Mouse (Mus musculus): Measurements from ENCODE around the gene Gm20388.

Gene Gm20388

DNA sequence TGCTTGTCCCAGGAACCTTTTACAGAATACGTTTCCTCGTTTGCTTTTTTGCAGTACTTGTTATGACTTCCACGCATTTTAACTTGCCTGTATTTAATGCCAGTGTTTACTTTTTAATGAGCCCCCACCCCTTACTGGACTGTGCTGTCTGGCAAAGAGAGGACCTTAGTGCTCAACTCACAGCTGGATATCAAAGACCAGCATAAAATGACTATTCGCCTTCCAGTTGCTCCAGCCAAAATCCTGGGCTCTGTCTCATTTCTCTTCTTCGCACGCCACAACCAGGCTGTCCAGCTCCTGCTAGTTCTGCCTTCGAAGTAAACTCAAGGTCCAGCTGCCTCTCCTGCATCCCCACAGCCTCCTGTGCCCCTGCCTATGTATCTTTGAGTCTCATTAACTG, 932.4 kb downstream of the Gm20388 start:
- DNase-seq (ENCODE audit: low spot score) = no peak

DNA sequence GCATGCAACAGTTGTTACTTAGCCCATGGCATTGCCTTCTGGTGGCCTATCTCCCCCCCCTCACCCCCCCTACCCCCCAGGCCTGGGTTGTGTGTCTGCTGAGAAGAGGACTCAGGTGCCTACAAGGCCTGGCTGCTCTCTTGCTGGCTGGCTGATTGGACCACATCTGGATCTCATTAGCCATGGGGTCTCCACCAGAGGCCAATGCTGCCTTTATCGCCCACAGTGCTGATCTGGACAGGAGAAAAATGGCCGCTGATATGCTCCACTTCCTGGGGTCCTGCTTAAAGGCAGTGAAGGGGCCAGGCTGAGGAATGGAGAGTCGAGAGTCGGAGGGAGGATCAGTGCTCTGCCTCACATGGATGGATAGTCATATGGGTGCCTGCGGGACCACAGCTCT, 935.4 kb downstream of the Gm20388 start:
- no peak for DNase-seq (ENCODE audit: low spot score)

DNA sequence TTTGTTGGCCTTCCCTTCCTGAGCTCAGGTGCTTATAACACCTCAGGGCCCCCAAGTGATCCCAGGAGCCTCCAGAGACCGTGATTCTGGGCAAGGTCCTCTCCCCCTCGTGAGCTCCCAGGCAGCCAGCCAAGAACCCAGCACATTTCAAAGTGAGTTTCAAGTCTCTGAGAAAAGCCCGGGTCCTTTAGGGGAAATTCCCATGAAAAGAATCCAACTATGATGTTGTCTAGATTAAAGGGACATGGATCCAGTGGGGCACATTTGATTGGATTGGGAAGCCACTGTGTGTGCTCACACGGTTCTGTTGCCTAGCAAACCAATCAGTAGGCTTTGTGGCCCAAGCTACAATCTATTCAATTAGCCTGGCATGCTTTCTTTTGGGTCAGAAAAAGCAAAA, 936.6 kb downstream of the Gm20388 start:
- DNase-seq (ENCODE audit: low spot score) = no peak

DNA sequence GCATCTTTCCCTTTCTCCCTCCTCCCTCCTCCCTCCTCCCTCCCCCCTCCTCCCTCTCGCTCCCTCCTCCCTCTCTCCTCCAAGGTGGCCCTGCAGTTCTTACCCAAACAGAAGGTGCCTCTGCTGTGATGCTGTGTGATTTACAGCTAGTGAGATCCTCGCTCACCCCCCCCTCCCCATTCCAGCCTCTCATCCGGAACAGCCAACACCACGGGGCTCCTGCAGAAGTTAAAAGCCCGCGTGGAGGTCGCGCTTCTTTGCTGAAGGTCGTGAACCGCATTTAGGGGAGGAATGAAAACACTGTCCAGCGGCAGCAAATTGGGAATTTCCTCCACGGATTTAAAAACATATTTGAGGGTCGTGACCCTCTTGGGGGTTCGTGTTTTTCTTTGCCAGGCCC, 937.1 kb downstream of the Gm20388 start:
- DNase-seq (ENCODE audit: low spot score) = no peak

DNA sequence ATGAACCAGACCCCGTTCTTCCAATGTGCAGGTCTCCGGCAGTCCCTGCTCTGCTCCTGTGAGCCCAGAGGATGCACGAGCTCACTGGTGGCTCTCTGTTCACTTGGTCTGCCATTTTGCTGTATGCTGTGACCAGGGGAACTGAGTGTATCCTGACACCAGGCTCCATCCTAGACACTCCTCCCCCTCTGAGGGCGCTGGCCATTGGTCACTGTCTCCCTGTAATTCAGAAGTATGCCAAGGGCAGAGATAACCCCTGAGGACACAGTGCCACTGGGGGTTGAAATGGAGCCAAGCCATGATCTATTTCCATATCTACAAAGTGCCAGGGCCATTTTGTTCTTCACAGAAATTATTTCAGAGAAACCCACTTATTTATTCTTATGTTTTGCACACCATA, 937.8 kb downstream of the Gm20388 start:
- no peak for DNase-seq (ENCODE audit: low spot score)

DNA sequence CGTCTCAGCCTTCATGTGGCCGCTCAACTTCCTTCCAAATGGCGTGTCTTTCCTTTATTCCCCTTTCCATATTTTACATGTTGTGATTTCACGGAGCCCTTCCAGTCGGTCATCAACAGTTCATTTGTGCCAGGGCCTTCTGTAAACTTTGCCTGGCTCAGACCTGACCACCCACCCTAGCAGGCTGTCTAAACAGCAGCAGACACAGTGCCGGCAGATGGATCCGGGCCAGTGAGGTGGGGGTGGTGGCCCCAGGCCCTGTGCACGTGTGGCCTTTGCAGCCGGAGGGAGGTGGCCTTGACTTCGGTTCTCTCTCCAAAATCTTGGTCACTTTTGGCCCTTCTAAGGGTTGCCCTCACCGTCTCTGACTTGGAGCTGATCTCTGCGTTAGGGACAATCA, 940.8 kb downstream of the Gm20388 start:
- DNase-seq (ENCODE audit: low spot score) = no peak

DNA sequence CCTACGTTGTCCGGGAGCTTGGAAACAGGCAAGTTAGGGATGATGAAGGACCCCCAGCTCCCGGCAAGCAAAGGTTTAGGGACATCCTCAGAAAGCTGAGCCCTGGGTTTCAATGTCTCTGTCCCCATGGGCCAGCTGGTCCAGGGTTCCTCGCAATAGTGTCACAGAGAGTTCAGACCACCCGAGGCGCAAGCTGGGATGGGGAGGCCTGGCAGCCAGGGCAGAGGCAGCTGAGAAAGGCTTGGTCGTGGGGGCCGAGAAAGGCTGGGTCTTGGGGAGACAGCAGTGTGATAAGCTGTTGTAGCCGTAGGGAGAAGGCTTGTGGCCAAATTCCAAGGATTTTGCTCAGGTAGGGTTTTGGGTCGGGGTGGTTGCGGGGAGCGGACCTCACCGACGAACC, 949.2 kb downstream of the Gm20388 start:
- DNase-seq (ENCODE audit: low spot score) = no peak

DNA sequence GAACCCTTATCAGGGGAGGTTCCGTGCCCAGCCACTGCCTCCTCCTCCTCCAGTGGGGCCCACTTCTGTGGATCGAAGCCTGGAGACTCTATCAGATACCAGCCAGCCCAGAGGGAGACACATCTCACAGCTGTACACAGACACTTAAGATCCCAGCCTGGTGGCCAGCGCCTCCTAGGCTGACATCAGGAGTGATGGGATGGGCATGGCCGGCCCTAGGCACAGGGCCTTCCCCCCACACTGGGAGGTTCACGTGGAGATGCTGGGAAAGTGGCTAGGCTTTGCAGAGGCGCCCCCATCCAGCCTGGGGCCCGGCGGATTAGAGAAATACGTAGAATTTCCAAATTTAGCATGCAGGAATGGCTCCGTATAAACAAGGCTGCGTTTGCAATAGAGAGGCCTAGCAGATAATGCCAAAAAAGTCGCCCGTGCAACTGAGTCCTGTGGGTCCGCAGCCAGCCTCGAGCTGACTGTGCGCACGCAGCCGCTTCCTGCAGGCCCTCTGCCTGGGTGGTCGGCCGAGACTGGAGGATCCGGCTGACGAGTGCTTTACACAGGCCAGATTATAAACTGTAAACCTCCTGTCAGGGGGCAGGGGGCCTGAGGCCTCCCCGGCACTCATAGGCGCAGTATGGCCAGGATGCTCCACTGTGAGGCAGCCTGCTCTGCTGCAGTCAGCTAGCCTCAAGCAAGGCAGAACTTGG, 949.9 kb downstream of the Gm20388 start:
- no peak for DNase-seq (ENCODE audit: low spot score)

DNA sequence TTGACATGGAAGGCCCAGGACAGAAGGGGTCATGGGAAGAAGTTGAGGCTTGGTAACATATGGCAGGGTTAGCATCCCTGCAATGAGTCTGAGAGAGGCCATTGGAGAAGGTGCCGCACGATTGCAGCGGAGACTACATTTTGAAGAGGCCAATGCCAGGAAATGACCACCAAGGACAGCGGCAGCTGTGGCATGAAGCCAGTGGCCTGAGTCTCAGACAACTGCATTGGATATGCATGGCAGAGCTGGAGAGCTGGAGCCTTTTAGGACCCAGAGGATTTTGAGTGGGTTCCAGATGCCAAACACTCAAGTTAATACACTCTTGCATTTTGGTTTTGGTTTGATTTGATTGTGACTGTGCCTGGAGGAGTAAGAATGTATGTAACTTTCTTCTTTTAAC, 953.0 kb downstream of the Gm20388 start:
- DNase-seq (ENCODE audit: low spot score) = no peak

DNA sequence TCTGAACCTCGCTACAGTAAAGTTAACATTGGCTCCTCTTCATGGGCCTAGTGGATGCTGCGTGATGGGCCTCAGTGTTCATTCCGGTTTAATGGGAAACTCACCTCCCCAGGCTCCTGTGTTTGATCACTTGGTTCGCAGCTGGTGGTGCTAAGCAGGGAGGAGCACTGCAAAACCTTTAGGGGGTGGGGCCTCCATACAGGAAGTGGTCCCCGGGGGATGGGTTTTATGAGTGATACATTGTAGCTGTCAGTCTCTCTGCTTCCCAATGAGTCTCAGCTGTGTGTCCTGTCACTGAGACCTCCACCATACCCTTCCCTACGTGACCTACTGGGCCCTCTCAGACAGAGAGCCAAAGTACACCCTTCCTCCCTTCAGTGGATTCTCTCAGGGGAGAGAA, 956.7 kb downstream of the Gm20388 start:
- DNase-seq (ENCODE audit: low spot score) = no peak

DNA sequence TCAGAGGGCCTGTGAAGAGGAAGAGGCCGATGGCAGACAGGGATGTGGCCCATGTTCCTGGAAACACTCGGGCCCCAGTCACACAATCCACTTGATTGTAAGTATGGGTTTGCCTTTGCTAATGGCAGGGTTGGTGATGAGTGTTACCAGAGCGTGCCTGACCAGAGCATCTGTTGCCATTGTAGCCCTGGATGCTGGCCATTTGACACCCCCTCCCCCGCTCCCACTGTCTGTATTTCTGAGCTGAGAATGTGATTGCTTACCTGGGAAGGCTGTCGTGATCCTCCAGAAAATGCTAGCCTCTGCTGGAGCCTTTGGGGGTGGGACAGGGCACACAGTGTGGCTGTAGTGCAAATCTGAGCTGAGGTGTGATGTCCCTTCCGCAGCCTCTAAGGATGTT, 962.0 kb downstream of the Gm20388 start:
- no peak for DNase-seq (ENCODE audit: low spot score)

DNA sequence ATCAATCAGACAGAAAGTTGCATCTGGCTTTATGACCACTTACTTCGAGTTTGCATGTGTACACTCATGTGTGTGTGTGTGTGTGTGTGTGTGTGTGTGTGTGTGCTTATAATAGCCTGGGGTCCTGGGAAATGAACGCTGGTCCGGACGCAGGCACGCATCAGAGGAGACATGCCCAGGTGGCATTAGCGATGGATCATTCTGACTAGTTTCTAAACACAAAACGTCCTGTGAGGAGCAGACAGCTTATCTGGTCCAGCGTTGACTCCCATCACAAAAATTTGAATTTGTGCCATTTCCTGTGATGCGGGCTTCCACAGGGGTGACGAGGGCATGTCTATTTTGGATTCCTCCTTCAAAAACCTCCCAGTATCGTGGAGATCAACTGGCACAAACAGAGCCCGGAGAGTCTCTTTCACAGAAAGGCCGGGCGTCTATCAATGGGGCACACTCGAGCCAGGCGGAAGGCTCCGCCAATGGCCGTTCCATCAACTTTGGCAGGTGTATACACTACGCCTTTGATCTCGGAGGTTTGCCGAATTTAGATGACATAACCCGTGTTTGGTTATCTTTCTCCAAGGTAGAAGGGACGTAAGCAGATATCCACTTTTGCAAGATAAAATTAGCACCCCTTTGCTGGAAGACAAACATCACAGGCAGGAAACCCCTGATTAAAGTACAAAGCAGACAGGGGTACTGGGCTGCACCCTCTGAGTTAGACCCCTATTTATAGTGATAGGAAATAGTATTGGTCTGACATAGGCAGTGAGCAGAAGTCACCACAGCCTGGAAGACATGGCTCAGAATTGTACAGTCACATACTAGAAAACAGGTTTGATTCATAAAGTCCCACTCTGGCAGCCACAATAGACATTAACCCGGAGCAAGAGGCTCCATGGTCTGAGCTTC, 965.6 kb downstream of the Gm20388 start:
- no peak for DNase-seq (ENCODE audit: low spot score)

DNA sequence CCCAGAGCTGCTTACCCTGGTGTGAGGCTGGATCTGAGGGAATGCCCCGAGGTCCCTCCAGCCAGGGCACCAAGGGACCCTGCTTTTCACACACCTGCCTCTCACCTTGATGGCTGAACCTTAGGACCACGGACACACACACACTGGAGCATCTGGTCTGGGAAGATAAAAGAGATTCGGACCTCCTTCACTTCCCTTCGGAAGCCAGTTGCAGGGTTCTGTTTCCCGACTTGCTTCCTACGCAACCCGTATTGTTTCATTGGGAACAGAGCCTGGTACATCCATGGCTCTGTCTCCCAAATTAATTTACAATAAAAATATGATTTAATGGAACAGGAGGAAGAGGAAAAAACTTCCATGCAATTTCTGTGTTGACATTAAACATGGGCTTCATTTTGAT, 966.4 kb downstream of the Gm20388 start:
- no peak for DNase-seq (ENCODE audit: low spot score)

DNA sequence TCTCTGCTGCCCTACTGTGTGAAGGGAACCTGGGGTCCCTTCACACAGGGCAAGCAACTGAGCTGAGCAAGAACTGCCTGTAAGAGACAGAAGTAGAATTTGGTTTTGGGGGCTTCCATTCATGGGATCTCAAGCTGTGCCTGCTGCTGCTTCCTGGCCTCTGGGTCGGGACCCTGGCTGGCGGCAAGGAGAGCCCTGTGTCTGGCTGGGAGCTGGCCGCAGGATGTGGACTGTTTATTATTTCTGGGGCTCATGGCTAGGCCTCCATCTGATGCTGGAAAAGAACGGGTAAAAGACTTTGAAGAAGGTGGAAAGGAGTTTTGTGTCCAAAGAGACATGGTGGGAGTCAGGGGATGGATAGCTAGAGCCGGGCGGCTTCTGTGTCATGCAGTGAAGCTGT, 969.3 kb downstream of the Gm20388 start:
- no peak for DNase-seq (ENCODE audit: low spot score)

DNA sequence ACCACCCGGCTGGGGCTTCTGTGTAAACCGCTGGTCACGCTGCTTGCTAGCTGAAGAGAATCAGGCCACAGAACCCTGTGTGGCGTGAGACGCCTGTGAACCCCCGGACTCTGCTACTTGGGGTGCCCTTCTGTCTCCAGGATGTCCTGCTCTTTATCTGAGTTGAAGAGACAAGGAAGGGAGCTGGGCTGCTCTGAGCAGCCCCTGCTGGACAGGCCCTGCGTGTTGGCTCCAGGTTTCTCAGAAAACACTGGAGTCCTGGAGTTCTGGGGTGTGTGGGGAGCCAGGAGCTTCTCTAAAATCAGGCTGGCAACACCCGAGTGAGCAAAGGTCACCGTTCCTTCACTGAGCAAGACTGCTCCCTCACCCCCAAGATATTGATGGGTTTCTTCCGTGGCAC, 971.0 kb downstream of the Gm20388 start:
- DNase-seq (ENCODE audit: low spot score) = no peak

DNA sequence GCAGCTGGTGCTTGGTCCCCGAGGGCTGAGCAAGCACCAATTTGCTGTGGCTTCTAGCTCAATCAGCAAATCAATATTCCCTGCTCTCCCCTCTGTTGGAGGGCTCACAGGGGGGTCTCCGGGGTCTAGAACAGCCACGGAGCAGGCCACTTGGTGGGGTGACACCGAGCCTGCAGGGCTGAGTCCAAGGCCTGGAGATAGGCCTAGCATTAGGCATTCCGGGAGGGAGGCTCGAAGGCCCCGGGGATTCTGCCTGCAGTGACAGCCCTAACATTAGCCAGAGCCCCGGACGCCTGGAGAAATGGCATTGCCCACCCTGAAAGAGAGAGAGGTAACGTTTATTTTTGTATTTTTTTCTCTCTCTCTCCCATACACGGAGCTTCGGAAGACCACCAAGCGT, 972.0 kb downstream of the Gm20388 start:
- no peak for DNase-seq (ENCODE audit: low spot score)

DNA sequence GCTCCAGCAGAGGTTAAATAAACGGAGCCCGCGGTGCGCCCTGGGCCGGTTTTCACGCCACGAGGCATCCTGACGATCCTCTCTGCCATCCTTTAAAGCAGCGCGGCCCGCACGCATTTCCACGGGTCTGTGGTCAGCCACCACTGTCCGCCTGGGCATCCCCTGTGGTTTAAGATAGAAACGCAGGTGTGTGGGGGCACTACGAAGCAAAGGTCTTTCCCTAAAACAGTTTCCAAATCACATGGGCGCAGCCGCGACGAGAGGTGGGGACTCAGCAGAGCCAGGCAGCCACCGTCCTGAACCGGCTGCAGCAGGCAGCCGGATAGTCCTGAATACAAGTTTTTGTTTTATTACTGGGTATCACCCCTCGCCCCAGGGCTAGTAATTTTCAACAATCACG, 972.7 kb downstream of the Gm20388 start:
- DNase-seq (ENCODE audit: low spot score) = no peak

DNA sequence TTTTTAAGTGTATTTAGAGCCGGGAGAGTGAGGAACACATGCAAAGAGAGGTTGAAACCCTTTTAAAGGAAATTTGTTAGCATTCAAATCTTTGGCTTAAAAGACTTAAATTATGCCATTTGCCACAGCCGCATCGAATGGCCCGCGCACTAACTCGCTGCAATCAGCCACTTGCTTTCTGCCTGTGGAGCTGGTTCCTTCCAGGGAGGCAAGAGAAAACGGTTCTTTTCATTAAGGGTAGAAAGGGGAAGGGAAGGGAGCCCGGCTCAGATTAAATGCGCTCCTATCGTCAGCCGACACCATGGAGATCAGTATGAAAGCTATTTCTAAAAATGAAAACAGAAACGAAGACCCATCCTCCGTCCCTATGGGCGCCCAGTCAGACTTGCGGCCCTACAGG, 973.2 kb downstream of the Gm20388 start:
- no peak for DNase-seq (ENCODE audit: low spot score)

DNA sequence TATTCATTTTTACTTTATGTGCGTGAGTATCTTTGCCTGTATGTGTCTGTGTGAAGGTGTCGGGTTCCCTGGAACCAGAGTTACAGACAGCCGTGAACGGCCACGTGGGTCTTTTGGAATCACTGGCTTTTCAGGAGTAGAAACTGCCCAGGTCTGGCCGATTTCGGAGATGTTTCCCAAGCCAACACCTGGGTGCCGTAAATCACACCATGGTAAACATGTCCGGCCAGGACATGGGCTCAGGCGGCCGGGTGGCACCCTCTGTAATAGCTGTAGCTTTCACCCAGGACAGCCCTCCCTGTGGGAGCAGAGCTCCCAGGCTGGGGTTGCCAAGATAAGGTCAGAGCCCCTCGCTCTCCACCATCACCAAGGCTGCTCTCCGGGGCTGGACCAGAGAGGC, 974.2 kb downstream of the Gm20388 start:
- DNase-seq (ENCODE audit: low spot score) = no peak

DNA sequence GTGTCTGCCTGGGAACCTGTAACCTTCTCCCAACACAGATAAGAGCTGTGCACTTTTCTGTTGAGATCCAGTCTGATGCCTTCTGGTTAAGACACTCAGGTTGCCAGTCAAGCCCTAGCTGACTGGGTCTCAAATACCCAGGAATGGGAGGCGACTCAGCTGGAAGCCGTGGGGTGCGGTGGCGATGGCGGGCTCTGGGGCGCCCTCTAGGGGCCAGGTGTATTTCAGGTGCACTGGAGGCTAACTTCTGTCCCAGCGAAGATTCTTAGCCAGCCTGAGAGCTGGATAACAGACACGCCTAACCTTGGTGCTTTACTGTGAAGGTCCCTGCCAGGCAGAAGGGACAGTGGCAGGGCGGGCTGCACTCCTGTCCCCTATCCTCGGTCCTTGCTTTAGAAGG, 976.6 kb downstream of the Gm20388 start:
- no peak for DNase-seq (ENCODE audit: low spot score)

DNA sequence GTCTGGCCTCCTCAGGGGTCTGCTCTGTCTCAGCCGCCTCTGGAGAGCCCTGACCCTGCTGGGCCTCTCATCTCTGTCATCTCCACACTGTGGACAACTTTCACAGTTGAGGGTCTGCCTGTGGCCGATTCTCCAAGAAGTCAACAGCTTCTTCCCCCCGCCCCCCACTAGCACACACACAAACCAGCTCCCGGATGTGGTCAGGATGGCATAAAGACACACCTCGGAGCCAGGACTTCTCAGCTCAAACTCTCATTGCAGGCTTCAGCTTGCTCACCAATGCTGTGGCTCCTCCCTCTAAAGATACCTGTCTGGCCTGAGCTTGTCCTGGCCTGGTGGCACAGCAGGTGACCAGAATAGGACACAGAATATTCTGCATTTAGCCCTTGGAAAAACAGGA, 977.4 kb downstream of the Gm20388 start:
- DNase-seq (ENCODE audit: low spot score) = no peak

DNA sequence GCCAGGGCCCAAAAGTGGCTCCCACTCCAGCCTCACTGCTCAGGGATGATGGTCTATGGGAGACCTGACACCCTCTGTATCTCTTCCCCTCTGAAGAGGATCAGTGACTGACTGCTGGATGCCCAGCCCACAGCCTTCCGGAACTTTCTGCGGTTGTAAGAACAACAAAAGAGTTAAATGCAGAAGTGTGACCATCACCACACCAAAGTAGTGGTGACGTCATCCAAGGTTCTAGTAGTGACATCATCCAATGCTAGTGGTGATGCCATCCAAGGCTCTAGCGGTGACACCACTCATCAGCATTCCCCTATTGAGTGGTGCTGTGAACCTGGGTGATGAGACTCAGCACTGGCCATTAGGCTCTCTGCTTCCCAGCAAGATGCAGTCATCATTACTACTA, 978.5 kb downstream of the Gm20388 start:
- DNase-seq (ENCODE audit: low spot score) = no peak

DNA sequence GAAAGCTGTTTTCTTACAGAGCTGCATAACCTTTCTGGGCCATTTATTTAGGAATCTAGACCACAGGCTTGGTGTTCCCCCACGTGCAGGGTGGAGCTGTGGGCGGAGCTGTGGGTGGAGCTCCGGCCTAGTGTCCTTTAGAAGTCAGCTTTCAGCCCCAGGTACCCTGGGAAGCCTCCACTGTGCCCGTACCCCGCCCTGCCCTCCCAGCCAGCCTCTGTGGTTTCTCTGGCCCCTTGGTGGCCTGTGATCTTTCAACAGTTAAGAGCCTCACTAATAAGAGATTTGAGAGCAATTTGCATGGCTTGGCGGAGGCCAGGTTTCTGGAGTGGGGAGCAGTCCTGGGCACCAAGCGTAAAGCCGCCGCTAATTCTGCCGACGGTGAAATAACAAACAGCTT, 979.4 kb downstream of the Gm20388 start:
- no peak for DNase-seq (ENCODE audit: low spot score)

DNA sequence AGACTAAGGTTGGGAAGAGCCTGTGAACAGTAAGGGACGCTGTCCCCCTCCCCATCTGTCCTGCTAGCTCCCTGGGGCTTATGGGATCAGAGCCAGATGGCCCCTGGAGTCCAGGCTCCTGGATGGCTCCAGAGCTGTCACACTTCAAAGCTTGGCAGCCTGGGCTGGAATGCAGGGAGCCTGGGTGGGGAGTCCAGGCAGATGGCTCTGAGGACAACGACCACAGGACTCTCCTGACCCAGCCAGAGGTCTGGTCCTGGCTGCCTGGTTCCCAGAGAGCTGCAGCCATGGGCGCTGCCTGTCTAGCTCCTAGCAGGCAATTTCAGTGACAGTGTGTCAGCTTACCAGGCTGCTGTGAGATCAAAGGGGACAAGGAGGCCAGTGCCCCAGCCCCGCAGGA, 984.4 kb downstream of the Gm20388 start:
- no peak for DNase-seq (ENCODE audit: low spot score)
